Mouse (Mus musculus) stomach, embryonic 14.5 days (tissue): ENCODE measurements around the gene Dpy19l3. TPM values are rescaled to one million over a fixed set of nuclear protein-coding genes. Genes with fewer than 3 reads are reported as not detected.

Source experiments
- ATAC-seq: fragments of 200-750 bp; cut with Nextera tagmentation; 2 replicates; pipeline ENCODE4 v1.8.0; 2017; ENCODE audit warnings: low read depth, moderate TSS enrichment; ENCODE audit not compliant: insufficient number of reproducible peaks, insufficient read depth, low FRiP score
- H3K27ac ChIP-seq: fragments of 300-500 bp; sonication (generic); 2 replicates; pipeline ENCODE4 v1.5.1; 2014; ENCODE audit warnings: mild to moderate bottlenecking, low read length, moderate library complexity, mixed read lengths
- H3K27me3 ChIP-seq: fragments of 300-500 bp; sonication (generic); 2 replicates; pipeline ENCODE4 v1.6.1; 2014; ENCODE audit warnings: low read length, control low read depth, mixed read lengths; ENCODE audit not compliant: control insufficient read depth, insufficient read depth
- H3K36me3 ChIP-seq: fragments of 300-500 bp; sonication (generic); 2 replicates; pipeline ENCODE4 v1.6.1; 2014; ENCODE audit warnings: mild to moderate bottlenecking, control low read depth, low read length, moderate library complexity, mixed read lengths; ENCODE audit not compliant: control insufficient read depth, insufficient read depth
- H3K4me1 ChIP-seq: fragments of 300-500 bp; sonication (generic); 2 replicates; pipeline ENCODE4 v1.6.1; 2014; ENCODE audit warnings: low read length, control low read depth, mixed read lengths; ENCODE audit not compliant: control insufficient read depth, insufficient read depth
- H3K4me2 ChIP-seq: fragments of 300-500 bp; sonication (generic); replicated peaks from 2 replicates; pipeline ENCODE4 v1.6.1; 2014; ENCODE audit warnings: low read depth, low read length, control low read depth
- H3K4me3 ChIP-seq: fragments of 300-500 bp; sonication (generic); 2 replicates; pipeline ENCODE4 v1.5.1; 2014; ENCODE audit warnings: low read depth, low read length, control low read depth
- H3K9ac ChIP-seq: fragments of 300-500 bp; sonication (generic); replicated peaks from 2 replicates; pipeline ENCODE4 v1.6.1; 2014; ENCODE audit warnings: low read depth, mild to moderate bottlenecking, control low read depth, low read length, moderate library complexity, mixed read lengths
- H3K9me3 ChIP-seq: fragments of 300-500 bp; sonication (generic); 2 replicates; pipeline ENCODE4 v1.6.1; 2016; ENCODE audit warnings: low read depth, low read length, control low read depth; ENCODE audit not compliant: control insufficient read depth
- WGBS: fragments of 180-500 bp; shearing (Covaris S2); extraction: QIAGEN DNeasy Blood & Tissue Kit; methylation state at CpG from one replicate; pipeline ENCODE4 v1.1.7; 2014; 5-methylcytosine and 5-hydroxymethylcytosine counted together
- polyA plus RNA-seq: library from polyadenylated mRNA; unstranded; fragments of >200 nt; fragmentation: Nextera tagmentation; extraction: Ambion mirVana; gene quantifications from 2 replicates; pipeline ENCODE4 v1.2.1, GENCODE M21; 2014

Gene Dpy19l3
- polyA plus RNA-seq, 1 experiment from 2014 or later, result 30.2 TPM

GRCm38 (mm10) chr7:35759602-35760001 lies 5.3 kb upstream of the Dpy19l3 start:
- Histone ChIP-seq H3K36me3 (no peaks in the 10 kb centered on the region), H3K27me3 (no peaks in the 10 kb centered on the region), H3K4me1 (no peaks in the 10 kb centered on the region; the same call in 1 of the 2 replicates), H3K9me3 (no peaks in the 10 kb centered on the region), H3K4me3 (no peak overlapping the region), H3K27ac (no peak overlapping the region), H3K9ac (no peak overlapping the region), H3K4me2 (no peak overlapping the region)
- 17% methylated on average over 2 of the region's 2 CpGs for WGBS
- no peak for ATAC-seq

- Histone ChIP-seq H3K4me2 (no peak overlapping the region), H3K4me1 (peaks cover 6% of the 10 kb centered on the region), H3K4me3 (no peak overlapping the region), H3K9me3 (no peaks in the 10 kb centered on the region), H3K27me3 (no peaks in the 10 kb centered on the region), H3K9ac (no peak overlapping the region), H3K27ac (no peak overlapping the region), H3K36me3 (peaks cover under 1% of the 10 kb centered on the region; the same call in 1 of the 2 replicates)
- ATAC-seq, result no peak
- 40% methylated on average over 14 of the region's 14 CpGs for WGBS
Measured at GRCm38 (mm10) chr7:35756510-35757440, 2.5 kb upstream of the Dpy19l3 start.

- peak overlapping the region; percentile 95 for H3K4me2 ChIP-seq
- peaks cover 6% of the 10 kb centered on the region for H3K4me1 ChIP-seq
- no peak overlapping the region for H3K27ac ChIP-seq
- H3K36me3 ChIP-seq, result peaks cover 10% of the 10 kb centered on the region; the same call in 1 of the 2 replicates
- no peak overlapping the region; the same call in 1 of the 2 replicates for H3K9ac ChIP-seq
- no peaks in the 10 kb centered on the region for H3K9me3 ChIP-seq
- ATAC-seq, result no peak
- H3K27me3 ChIP-seq, result no peaks in the 10 kb centered on the region
- peak overlapping the region; percentile 93 for H3K4me3 ChIP-seq
- 69% methylated on average over 4 of the region's 4 CpGs for WGBS
Measured at GRCm38 (mm10) chr7:35754886-35755168, 573 bp upstream of the Dpy19l3 start.

- Histone ChIP-seq H3K9me3 (no peaks in the 10 kb centered on the region), H3K4me3 (peak overlapping the region; percentile 93), H3K27me3 (no peaks in the 10 kb centered on the region), H3K4me2 (peak overlapping the region; percentile 95), H3K27ac (no peak overlapping the region), H3K36me3 (peaks cover 17% of the 10 kb centered on the region; the same call in 1 of the 2 replicates), H3K4me1 (peaks cover 6% of the 10 kb centered on the region), H3K9ac (peak overlapping the region; percentile 51)
- ATAC-seq, result no peak
- WGBS, result 2% methylated on average over 15 of the region's 15 CpGs
Measured at GRCm38 (mm10) chr7:35753319-35754032, 778 bp downstream of the Dpy19l3 start.

- Histone ChIP-seq H3K4me1 (peaks cover 6% of the 10 kb centered on the region), H3K4me2 (no peak overlapping the region), H3K9ac (no peak overlapping the region), H3K27me3 (no peaks in the 10 kb centered on the region), H3K9me3 (no peaks in the 10 kb centered on the region), H3K27ac (no peak overlapping the region), H3K36me3 (peaks cover 25% of the 10 kb centered on the region; the same call in 1 of the 2 replicates), H3K4me3 (no peak overlapping the region)
- no peak for ATAC-seq
- 96% methylated on average over 9 of the region's 9 CpGs for WGBS
Measured at GRCm38 (mm10) chr7:35750873-35751272, 3.4 kb downstream of the Dpy19l3 start.

GRCm38 (mm10) chr7:35747397-35747964 lies 6.8 kb downstream of the Dpy19l3 start:
- Histone ChIP-seq H3K36me3 (peaks cover 25% of the 10 kb centered on the region; the same call in 1 of the 2 replicates), H3K4me3 (no peak overlapping the region), H3K9ac (no peak overlapping the region), H3K9me3 (no peaks in the 10 kb centered on the region), H3K4me2 (no peak overlapping the region), H3K27ac (no peak overlapping the region), H3K27me3 (no peaks in the 10 kb centered on the region), H3K4me1 (0 out of 2 replicates have a peak, but pooled peaks cover 3% of the 10 kb centered on the region)
- 82% methylated on average over 14 of the region's 14 CpGs for WGBS
- ATAC-seq, result no peak

GRCm38 (mm10) chr7:35746686-35747396 lies 7.4 kb downstream of the Dpy19l3 start:
- Histone ChIP-seq H3K4me1 (0 out of 2 replicates have a peak, but pooled peaks cover 3% of the 10 kb centered on the region), H3K9me3 (no peaks in the 10 kb centered on the region), H3K27ac (no peak overlapping the region), H3K36me3 (peaks cover 25% of the 10 kb centered on the region; the same call in 1 of the 2 replicates), H3K27me3 (no peaks in the 10 kb centered on the region), H3K4me3 (no peak overlapping the region), H3K9ac (no peak overlapping the region), H3K4me2 (no peak overlapping the region)
- no peak for ATAC-seq
- 92% methylated on average over 12 of the region's 12 CpGs for WGBS

- no peak overlapping the region for H3K27ac ChIP-seq
- no peak overlapping the region for H3K9ac ChIP-seq
- no peak overlapping the region for H3K4me3 ChIP-seq
- 0 out of 2 replicates have a peak, but pooled peaks cover 3% of the 10 kb centered on the region for H3K4me1 ChIP-seq
- no peaks in the 10 kb centered on the region for H3K9me3 ChIP-seq
- H3K27me3 ChIP-seq, result no peaks in the 10 kb centered on the region
- H3K36me3 ChIP-seq, result peaks cover 20% of the 10 kb centered on the region; the same call in 1 of the 2 replicates
- no peak for ATAC-seq
- 61% methylated on average over 6 of the region's 6 CpGs for WGBS
- H3K4me2 ChIP-seq, result no peak overlapping the region
Measured at GRCm38 (mm10) chr7:35745281-35745702, 9.0 kb downstream of the Dpy19l3 start.
